Mouse (Mus musculus): ENCODE measurements around the gene Flg2. TPM values are rescaled to one million over a fixed set of nuclear protein-coding genes. Genes with fewer than 3 reads are reported as not detected.

The Flg2 gene
- not detected in 2 replicates for polyA plus RNA-seq (2016; fragmentation: Nextera tagmentation; extraction: Ambion mirVana)

DNA sequence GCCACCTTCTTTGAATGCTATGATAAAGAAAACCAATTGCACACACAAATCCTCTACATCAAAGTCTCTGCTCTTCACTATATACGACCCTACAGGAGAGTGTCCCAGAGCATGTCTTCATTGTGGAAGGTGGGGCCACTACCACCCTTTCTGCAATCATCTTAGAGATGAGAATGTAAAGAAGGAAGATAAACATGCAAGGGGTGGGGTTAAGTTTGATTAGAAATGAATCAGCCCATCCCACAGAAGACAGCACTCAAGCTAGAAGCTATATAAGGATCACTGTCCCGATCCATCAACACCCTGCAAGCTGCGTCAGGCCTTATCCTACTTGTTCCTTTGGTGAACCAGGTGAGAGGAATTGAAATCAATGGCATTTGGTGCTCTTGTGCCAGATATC is at the start of gene Flg2:
Gene Flg2 (plus strand): TSS at position 301 of the 400 bp plus-strand sequence.
- H3K9ac ChIP-seq (replicated peaks) = no peak within 1 kb of the TSS
- no peak within 1 kb of the TSS for H3K4me3 ChIP-seq (replicated peaks)
- 85% methylated on average over 3 of the region's 3 CpGs for WGBS
- H3K4me1 ChIP-seq (replicated peaks) = no peaks in the 10 kb centered on the region
- 0 out of 2 replicates have a peak, but pooled peaks cover 9% of the 10 kb centered on the region for H3K9me3 ChIP-seq
- no peak within 1 kb of the TSS for H3K4me2 ChIP-seq
- no peaks in the 10 kb centered on the region for H3K36me3 ChIP-seq
- no peak for ATAC-seq (ENCODE audit: insufficient number of reproducible peaks, insufficient read depth, low FRiP score, low TSS enrichment, low read depth)
- H3K27ac ChIP-seq = no peak within 1 kb of the TSS
- no peaks in the 10 kb centered on the region for H3K27me3 ChIP-seq

- H3K4me1 ChIP-seq (replicated peaks) = peaks cover 8% of the 10 kb centered on the region
- no peaks in the 10 kb centered on the region for H3K27me3 ChIP-seq
- H3K36me3 ChIP-seq = no peaks in the 10 kb centered on the region
- no peak overlapping the region for H3K4me2 ChIP-seq
- no peaks in the 10 kb centered on the region for H3K9me3 ChIP-seq
- ATAC-seq (ENCODE audit: insufficient number of reproducible peaks, insufficient read depth, low FRiP score, low TSS enrichment, low read depth) = peak; percentile 90; the same call in 1 of the 2 replicates
- 23% methylated on average over 6 of the region's 6 CpGs for WGBS
- peak overlapping the region; percentile 67; the same call in 1 of the 2 replicates for H3K27ac ChIP-seq
- no peak overlapping the region for H3K4me3 ChIP-seq (replicated peaks)
- no peak overlapping the region for H3K9ac ChIP-seq (replicated peaks)
Measured at GRCm38 (mm10) chr3:93162502-93162901, 34.6 kb upstream of the Flg2 start.

DNA sequence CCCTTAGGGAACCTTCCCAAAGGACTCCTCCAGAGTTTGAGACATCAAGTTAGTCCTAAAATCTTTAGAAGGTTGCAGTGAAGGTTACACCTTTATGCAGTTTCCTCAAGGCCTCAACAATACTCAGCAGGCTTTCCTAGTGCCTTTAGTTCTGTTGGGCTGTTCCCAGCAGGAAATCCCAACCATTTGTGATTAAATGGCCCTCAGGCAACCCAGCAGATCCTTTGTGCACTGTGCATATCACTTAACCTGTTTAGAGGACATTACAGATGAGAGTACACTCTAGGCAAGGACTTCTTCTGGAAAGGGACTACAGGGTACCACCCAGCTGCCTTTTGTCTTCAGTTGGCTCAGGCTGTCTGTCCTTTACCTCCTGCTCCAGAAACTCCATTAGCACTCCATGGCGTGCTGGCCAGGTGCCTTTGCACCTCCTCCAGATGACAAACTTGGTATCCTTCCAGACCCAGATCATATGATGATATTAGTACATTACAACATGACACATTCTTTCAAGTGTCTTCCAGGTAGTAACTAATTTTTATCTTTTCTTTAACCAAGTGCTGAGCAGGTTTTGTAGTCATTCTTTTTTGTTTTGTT is 34.0 kb upstream of the Flg2 start:
- Histone ChIP-seq H3K9ac (replicated peaks) (no peak overlapping the region), H3K9me3 (no peaks in the 10 kb centered on the region), H3K4me1 (replicated peaks) (peaks cover 8% of the 10 kb centered on the region), H3K4me3 (replicated peaks) (no peak overlapping the region), H3K27me3 (no peaks in the 10 kb centered on the region), H3K36me3 (no peaks in the 10 kb centered on the region), H3K27ac (peak overlapping the region; percentile 67; the same call in 1 of the 2 replicates), H3K4me2 (no peak overlapping the region)
- no peak for ATAC-seq (ENCODE audit: insufficient number of reproducible peaks, insufficient read depth, low FRiP score, low TSS enrichment, low read depth)
- 60% methylated on average over 1 of the region's 1 CpGs for WGBS

DNA sequence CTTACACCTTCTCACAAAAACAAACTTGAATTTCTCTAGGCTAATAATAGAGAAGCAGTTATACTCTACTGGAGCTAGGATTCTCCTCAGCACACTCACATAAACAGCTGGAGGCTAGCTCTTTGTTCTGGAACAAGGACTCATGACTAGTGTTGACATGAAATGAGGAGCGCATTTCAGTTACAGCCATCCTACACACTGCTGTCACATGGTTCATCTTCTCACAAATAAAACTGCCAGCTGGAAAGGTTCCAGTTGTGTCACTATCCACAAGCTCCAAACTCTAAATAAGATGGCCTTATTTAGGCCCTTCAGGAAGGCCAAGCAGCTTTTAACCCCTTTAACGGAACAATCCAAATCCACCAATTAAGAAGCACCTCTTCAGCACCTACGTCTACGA is 16.2 kb upstream of the Flg2 start:
- ATAC-seq (ENCODE audit: insufficient number of reproducible peaks, insufficient read depth, low FRiP score, low TSS enrichment, low read depth) = no peak
- H3K27ac ChIP-seq = no peak overlapping the region
- no peaks in the 10 kb centered on the region for H3K36me3 ChIP-seq
- 88% methylated on average over 4 of the region's 4 CpGs for WGBS
- H3K4me2 ChIP-seq = no peak overlapping the region
- H3K9ac ChIP-seq (replicated peaks) = no peak overlapping the region
- no peaks in the 10 kb centered on the region for H3K27me3 ChIP-seq
- H3K4me3 ChIP-seq (replicated peaks) = no peak overlapping the region
- no peaks in the 10 kb centered on the region for H3K9me3 ChIP-seq
- H3K4me1 ChIP-seq (replicated peaks) = no peaks in the 10 kb centered on the region

DNA sequence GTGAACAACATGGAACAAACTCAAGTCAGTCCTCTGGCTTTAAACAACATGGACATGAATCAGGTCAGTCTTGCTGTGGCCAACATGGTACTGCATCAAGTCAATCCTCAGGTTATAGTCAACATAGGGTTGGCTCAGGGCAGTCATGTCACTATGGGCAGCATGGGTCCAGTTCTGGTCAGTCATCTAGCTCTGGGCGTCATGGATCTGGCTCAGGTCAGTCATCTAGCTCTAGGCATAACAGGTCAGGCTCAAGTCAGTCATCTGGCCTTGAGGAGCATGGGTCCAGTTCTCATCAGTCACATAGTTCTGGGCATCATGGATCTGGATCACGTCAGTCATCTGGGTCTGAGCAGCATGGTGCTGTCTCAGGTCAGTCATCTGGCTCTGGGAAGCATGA is 4.9 kb downstream of the Flg2 start:
- no peaks in the 10 kb centered on the region for H3K4me1 ChIP-seq (replicated peaks)
- H3K4me2 ChIP-seq = no peak overlapping the region
- H3K27me3 ChIP-seq = no peaks in the 10 kb centered on the region
- 82% methylated on average over 2 of the region's 2 CpGs for WGBS
- H3K9me3 ChIP-seq = peaks cover 29% of the 10 kb centered on the region; the same call in 1 of the 2 replicates
- H3K27ac ChIP-seq = no peak overlapping the region
- H3K9ac ChIP-seq (replicated peaks) = no peak overlapping the region
- no peaks in the 10 kb centered on the region for H3K36me3 ChIP-seq
- no peak overlapping the region for H3K4me3 ChIP-seq (replicated peaks)
- ATAC-seq (ENCODE audit: insufficient number of reproducible peaks, insufficient read depth, low FRiP score, low TSS enrichment, low read depth) = no peak; the same call in 1 of the 2 replicates

GRCm38 (mm10) chr3:93202499-93202898 is 5.4 kb downstream of the Flg2 start:
- WGBS = 94% methylated on average over 4 of the region's 4 CpGs

More at GRCm38 (mm10) chr3:93202499-93202898, 5.4 kb downstream of the Flg2 start:
- Histone ChIP-seq H3K27ac (no peak overlapping the region), H3K4me1 (replicated peaks) (no peaks in the 10 kb centered on the region), H3K9me3 (peaks cover 29% of the 10 kb centered on the region; the same call in 1 of the 2 replicates), H3K4me3 (replicated peaks) (no peak overlapping the region), H3K4me2 (no peak overlapping the region), H3K9ac (replicated peaks) (no peak overlapping the region), H3K36me3 (no peaks in the 10 kb centered on the region), H3K27me3 (no peaks in the 10 kb centered on the region)
- no peak for ATAC-seq (ENCODE audit: insufficient number of reproducible peaks, insufficient read depth, low FRiP score, low TSS enrichment, low read depth)

Other genes with a start within 250 kb of the Flg2 start
- not detected in 2 replicates for gene Lce3d, start 239.9 kb upstream of the Flg2 start, polyA plus RNA-seq (2016; fragmentation: Nextera tagmentation; extraction: Ambion mirVana)
- not detected in 2 replicates for gene Lce3e, start 230.2 kb upstream of the Flg2 start, polyA plus RNA-seq (2016; fragmentation: Nextera tagmentation; extraction: Ambion mirVana)
- not detected in 2 replicates for gene Lce3f, start 205.1 kb upstream of the Flg2 start, polyA plus RNA-seq (2016; fragmentation: Nextera tagmentation; extraction: Ambion mirVana)
- gene Crct1, start 181.6 kb upstream of the Flg2 start, polyA plus RNA-seq (2016; fragmentation: Nextera tagmentation; extraction: Ambion mirVana) = not detected in 2 replicates
- gene Lce1m, start 178.2 kb upstream of the Flg2 start, polyA plus RNA-seq (2016; fragmentation: Nextera tagmentation; extraction: Ambion mirVana) = not detected in 2 replicates
- gene Gm4858, start 128.5 kb upstream of the Flg2 start, polyA plus RNA-seq (2016; fragmentation: Nextera tagmentation; extraction: Ambion mirVana) = not detected in 2 replicates
- gene Crnn, start 52.5 kb upstream of the Flg2 start, polyA plus RNA-seq (2016; fragmentation: Nextera tagmentation; extraction: Ambion mirVana) = not detected in 2 replicates
- gene Flg, start 76.2 kb downstream of the Flg2 start, polyA plus RNA-seq (2016; fragmentation: Nextera tagmentation; extraction: Ambion mirVana) = not detected in 2 replicates
- gene Hrnr, start 122.5 kb downstream of the Flg2 start, polyA plus RNA-seq (2016; fragmentation: Nextera tagmentation; extraction: Ambion mirVana) = not detected in 2 replicates
- not detected in 2 replicates for gene Rptn, start 196.4 kb downstream of the Flg2 start, polyA plus RNA-seq (2016; fragmentation: Nextera tagmentation; extraction: Ambion mirVana)
- 0.58 and 0.71 TPM in 2 replicates for gene Tchh, start 245.1 kb downstream of the Flg2 start, polyA plus RNA-seq (2016; fragmentation: Nextera tagmentation; extraction: Ambion mirVana)

All from limb, embryonic 12.5 days (tissue).